Mouse (Mus musculus): ENCODE results near the gene Angpt4.

- no peak for TF ChIP-seq CTCF (IDR thresholded peaks at IDR 0.05; ENCODE audit: borderline replicate concordance, control insufficient read depth, extremely low read depth, insufficient read depth, low read length, poor library complexity)
- no peak for TF ChIP-seq POLR2A (IDR thresholded peaks at IDR 0.05; ENCODE audit: control insufficient read depth, extremely low read depth, insufficient read depth, low read length, poor library complexity)
These were observed 51.5 kb downstream of the Angpt4 start for GRCm38 (mm10) chr2:151962474-151962873.

Data from thymus, adult 2 months (tissue).